Mouse (Mus musculus): ENCODE results near the gene Elp5.
A peak's percentile ranks its signal among the peaks of the same experiment; 100 is the strongest.

Elp5 gene

DNA sequence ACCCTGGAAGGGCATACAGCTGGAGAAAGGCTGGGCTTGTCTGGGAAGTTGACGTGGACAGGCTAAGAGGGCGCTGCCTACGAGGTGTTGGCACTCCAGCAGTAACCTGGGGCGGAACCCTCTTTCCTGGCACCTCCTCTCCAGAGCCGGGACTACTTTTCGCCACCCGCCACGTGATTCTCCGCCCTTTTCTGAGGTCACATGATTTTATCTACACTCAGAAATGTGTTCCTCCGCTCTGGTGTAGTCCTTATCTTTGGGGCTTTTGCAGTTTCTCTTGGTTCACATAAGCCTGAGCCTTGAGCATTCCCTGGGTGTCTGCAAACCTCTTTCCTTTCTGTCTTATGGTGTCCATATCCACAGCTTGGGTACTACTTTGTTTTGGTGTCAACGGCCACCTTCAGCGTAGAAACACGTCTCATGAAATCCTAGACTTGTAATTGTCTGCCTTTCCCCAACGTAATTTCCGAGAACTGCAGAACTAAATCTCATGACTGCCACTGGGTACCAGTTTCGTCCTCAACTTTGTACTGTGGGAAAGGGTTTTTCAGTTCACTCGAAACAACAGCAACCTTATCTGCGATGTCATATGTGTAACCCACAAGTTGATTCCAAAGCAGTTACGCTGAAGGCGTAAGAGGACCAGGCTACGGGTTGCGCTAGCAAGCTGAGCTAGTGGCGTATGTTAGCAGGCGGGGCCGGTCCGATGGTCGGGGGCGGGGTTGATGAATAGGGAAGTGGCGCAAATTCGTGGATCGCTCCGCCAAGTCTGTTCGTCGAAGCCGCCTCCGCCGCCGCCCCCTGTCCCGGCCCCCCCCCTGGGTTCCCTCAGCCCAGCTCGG, 8.8 kb upstream of the Elp5 start, which contains the start of gene Gabarap:
TSS of gene Gabarap (plus strand) at position 294 of the 842 bp plus-strand sequence.
- peak; percentile 98 for DNase-seq

GRCm38 (mm10) chr11:69989949-69990348, 7.6 kb upstream of the Elp5 start:
- no peak for DNase-seq

DNA sequence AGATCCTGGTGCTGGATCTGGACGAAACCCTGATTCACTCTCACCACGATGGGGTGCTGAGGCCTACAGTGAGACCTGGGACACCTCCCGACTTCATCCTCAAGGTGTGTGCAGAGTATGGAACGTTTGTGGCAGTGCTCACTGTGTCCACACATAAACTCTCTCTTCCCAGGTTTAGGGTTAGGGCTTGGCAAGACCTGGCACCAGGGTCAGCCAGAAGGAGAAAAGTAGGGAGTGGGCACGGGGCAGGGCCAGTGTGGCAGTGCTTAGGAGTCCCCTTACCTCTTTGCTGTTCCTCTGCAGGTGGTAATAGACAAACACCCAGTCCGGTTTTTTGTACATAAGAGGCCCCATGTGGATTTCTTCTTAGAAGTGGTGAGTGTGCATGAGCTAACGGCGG, 2.1 kb upstream of the Elp5 start:
- no peak for DNase-seq

DNA sequence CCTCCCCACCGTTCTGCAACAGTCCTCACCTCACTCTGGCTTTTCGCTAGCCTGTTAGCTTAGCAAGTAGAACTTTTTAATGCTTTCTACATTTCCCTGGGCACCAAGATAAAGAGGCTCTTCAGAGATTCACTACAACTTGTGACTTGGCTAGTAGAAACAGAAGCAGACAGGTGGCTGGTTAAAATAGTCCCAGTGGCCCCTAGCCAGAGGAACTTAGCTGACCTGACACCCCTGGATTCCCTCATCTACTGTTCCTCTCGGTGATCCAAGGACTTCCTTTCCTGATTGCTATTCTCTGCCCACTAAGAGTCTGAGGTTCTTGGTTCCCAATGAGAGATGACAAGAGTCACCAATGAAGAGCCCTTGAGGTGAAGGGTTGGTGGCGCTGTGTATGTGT, 1.1 kb upstream of the Elp5 start:
- no peak for DNase-seq

DNA sequence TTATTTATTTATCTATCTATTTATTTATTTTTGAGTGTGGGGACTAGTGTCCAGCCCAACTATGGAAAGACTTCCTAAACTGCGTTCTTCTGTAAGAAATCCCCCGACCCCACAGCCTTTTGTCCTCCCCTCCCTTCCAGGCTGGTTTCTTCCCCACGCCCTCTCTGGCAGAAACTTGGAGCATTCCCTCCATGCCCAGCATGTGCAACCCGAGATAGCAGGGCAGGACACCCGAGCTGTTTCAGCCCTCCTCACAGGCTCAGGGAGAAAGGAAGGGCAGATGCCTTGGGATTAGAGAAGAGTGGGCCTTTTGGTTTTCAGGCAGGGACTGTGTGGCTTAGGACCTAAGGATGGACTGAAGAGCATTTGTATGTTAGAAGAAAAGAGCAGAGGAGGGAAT, 560 bp upstream of the Elp5 start:
- DNase-seq = no peak

DNA sequence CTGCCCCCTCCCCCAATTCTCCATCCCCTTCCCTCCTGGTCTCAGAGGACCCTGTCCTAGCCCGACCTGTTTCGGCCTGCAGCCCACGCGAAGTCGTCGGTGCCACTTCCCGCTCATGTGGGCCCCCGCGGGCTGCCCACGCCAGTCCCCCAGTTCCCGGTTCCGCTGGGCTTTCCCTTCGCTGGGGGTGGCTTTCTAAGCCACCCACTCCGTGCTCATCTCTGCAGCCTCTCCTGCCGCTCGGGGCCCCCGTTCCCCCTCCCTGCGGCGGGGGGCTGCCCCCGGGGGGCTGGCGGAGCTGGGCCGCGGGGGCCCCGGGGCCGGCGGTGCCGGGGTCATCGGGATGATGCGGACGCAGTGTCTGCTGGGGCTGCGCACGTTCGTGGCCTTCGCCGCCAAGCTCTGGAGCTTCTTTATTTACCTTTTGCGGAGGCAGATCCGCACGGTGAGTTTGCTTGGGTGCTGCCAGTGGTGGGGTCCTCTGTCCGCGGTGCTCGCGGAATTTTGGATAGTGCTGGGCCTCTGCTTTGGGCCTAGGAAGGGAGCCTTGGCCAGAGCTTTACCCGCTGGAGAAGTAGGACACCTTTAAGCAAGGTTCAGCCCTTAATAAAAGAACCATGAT, 1.1 kb downstream of the Elp5 start, which contains the start of gene Ctdnep1:
TSS of gene Ctdnep1 (plus strand) at position 16 of the 622 bp plus-strand sequence.
- no peak for DNase-seq

DNA sequence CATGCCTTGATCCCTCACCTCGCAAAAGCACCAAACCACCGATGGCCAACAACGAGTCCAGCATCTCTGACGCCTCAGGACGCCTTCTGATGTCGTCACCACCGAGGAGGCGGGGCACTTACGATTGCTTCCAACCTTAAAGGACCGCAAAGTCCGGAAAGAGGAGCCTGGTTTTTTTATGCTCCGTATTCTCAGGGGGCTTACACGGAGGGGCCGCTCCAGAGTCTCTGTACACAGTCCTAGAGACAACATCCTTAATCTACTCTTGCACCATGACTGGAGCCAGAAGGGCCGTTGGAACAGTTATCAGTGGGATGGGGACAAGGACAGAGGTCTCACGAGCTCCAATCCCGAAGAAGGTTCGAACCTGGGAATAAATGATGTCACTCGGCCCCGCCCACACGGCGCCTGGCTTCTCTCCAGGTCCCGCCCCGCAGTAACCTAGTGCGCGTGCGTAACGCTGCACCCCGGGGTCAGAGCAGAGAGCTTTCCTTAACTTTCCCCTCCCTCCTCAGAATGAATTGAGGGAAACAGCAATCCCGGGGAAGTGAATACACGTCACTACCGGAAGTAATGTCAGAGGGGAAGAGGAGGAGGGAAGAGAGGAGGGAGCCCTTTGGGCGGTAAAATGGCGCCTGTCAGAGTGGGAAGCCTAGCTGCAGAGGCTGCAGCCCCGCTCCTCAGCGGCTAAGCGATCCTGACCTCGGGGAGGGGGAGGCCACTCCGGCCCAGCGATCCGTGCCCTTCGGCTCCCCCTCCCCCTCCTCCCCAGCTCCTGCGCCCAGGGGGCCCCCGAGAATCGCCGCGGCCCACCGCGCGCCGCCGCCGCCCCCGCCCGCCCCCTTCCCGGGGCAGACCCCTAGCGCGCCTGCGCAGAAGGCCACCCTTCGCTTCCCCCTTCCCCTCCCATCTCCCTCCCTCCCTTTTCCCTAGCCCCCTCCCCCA, 1.8 kb downstream of the Elp5 start:
- DNase-seq = peak; percentile 100

- no peak for DNase-seq
Observed at GRCm38 (mm10) chr11:69979827-69980195, 2.5 kb downstream of the Elp5 start.

- no peak for DNase-seq
Observed at GRCm38 (mm10) chr11:69976271-69976670, 6.0 kb downstream of the Elp5 start.

GRCm38 (mm10) chr11:69974907-69975306, 7.4 kb downstream of the Elp5 start:
- no peak for DNase-seq

DNA sequence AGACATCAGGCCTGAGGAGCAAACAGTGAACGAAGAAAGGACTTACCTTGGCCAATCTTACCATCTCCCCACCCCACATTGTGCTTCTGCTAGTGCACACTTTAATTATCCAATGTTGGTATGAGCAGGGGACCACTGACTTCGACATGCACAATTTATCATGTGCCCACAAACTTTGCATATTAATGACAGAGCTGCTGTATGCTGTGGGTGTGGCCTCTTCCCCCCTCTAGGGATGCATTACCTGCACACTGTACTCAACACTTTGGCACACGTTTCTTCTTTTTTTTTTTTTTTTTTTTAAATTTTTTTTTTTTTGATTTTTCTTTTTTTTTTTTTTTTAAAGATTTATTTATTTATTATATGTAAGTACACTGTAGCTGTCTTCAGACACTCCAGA, 11.5 kb downstream of the Elp5 start:
- no peak for DNase-seq

GRCm38 (mm10) chr11:69970222-69970621, 12.1 kb downstream of the Elp5 start:
- DNase-seq = no peak

DNA sequence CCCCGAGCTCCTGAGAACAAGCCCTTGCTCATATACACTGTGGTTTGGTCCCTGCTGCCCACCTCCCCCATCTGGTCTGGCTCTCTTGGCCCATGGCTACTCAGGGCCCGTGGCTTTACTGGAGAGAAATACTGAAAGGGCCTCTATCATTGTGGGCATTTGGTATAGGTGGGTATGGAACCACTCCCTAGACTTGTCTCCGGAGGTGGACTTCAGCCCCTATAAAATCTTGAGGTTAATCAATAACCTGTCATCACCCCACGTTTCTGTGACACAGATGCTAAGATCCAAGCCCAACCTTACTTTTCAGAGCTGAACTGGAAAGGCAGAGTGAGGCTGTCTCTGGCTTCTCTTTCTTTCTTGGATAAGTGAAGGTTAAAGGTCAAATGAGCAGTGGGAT, 13.5 kb downstream of the Elp5 start:
- no peak for DNase-seq

GRCm38 (mm10) chr11:69966860-69967517, 15.3 kb downstream of the Elp5 start:
- no peak for DNase-seq

DNA sequence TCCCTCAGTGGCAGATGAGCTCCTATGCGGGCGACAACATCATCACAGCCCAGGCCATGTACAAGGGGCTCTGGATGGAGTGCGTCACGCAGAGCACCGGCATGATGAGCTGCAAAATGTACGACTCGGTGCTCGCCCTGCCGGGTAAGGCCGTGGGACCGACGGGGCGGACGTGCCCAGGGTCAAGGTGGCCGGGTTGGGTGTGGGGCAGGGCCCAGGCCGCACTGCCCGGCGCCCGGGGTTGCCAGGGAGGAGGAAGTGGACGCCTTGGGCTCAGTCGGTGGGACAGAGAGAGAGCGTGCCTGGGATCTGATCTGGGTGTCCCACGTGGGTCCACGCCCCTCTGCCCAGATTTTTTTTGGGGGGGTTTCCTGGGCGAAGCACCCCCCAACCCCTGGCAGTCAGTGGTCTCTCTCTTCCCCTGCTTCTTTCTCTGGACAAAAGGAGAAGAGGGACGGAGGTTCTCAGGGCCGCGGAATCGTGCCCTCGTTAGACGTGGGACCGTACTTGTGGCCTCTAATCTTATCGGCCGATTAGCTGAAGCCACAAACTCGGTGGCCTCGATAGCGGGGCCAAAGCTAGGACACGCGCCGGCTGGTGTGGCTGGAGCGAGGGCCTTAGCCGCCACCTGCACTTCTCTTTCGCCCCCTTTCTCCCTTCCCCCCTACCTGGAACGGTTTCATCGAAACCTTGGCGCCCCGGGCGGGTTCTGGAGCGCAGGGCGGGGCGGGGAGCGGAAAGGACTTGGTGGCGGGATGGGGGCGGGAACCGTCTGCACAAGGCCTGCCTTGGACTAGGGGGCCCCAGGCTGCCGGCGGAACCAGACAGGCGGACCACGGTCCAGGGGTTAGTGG, 16.1 kb downstream of the Elp5 start:
- DNase-seq = no peak

DNA sequence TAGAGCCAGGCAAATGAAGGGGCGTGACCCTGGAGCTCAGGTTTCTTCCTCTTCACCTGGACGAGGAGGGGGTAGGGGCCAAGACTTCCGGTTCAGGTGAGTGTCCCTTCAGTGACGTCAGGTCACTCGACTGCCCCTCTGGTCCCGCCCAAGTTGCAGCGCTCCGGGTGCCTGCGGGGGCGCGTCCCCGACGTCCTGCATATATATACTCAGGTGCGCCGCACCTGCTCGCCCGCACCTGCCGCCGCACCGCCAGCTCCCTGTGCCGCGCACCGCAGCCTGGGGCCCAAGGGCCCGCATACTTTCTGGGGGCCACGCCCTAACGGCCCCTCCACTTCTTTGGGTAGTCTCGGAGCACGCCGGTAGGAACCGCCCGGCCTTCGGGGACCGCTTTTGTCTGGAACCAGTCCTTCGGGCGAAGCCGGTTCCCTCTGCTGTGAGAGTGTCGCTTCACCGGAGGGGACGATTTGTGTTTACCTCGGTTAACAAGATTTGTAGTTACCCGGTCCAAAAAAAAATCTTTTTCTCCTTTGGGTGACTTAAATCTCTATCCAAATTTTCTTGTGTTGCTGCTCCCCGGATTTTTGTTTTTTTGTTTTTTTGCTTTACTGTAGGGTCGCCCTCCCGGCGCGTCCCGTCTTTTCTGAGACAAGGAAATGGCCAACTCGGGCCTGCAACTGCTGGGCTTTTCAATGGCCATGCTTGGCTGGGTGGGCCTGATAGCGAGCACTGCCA, 16.9 kb downstream of the Elp5 start:
- peak; percentile 72 for DNase-seq

DNA sequence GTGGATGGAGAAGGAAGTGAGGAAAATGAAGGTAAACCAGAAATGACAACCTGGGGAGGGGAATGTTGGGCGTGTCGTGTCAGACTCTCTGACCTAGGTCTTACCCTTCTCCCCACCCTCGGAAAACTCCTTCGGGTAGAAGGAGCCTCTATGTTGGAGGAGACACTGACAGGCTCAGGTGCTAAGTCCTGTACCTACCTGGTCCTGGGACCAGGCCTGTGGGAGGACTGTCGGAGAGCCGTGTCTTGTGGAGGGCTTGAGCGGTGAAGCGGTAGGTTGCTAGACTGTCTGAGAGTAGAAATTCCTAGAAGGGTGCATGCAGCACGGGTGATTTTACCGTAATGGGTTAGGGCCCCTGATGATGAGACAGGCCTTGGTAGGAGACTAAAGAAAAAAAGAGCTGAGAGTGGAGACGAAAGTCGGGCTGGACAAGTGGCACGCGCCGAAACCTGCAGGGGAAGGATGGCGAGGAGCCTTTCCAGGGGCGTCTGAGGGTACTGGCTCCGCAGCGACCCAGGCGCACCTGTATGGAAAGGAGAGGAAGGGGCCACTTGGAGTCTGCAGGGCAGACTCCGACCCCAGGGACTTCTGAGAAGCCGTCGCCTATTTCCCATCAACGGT, 17.6 kb downstream of the Elp5 start, which contains the start of gene Cldn7:
TSS of gene Cldn7 (plus strand) at position 130 of the 621 bp plus-strand sequence.
- DNase-seq = no peak

DNA sequence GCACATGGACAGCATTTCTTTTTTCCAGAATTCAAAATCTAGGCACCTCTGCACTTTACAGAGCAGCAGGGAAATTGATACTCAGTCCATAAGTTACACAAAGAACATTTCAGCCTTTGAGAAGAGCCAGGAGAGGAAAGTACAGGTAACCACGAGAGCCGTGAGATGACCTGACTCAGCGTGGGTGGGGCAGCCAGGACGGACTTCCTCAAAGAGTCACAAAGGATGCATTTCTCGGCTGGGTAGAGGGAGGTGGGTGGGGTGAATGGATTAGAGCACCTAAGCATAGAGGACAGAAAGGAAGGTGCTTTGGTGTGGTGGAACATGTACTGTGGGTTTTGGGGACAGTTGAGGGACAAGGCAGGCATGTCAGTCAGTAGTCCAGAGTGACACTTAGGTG, 20.5 kb downstream of the Elp5 start:
- DNase-seq = no peak

DNA sequence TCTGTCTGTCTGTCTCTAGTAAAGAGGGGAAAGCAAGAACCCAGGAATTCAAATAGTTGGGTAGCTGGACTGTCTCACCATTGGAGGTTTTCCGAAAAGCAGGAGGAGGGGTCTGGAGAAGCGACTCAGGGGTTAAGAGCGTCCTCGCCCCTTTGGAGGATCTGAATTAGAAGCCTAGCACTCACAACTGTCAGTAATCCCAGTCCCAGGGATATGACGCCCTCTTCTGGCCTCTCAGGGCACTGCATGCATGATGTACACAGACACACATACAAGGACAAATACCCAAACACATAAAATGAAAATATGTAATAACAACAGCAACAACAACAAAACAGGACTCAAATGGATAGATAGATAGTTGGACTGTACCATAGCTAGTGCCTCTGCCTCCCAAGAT, 21.7 kb downstream of the Elp5 start:
- no peak for DNase-seq

- DNase-seq = no peak
Observed at GRCm38 (mm10) chr11:69956218-69956617, 26.1 kb downstream of the Elp5 start.
